Mouse (Mus musculus) hematopoietic stem cell, adult 5-6 weeks (primary cell): ENCODE data around the gene Pkn3. TPM values are rescaled to one million over a fixed set of nuclear protein-coding genes. Genes with fewer than 3 reads are reported as not detected.

Source experiments
- ATAC-seq, 2 experiments: fragments of 125-278 bp in 1 of 2; replicated peaks in 1 of 2; 2 replicates each; pipeline ENCODE4 v1.8.0; 2016 to 2017; ENCODE audit warnings: inconsistent platforms in 2 of 2, mild to moderate bottlenecking in 2 of 2, moderate number of reproducible peaks in 2 of 2, low read depth in 1 of 2, moderate TSS enrichment in 1 of 2; ENCODE audit not compliant: low FRiP score in 2 of 2, poor library complexity in 2 of 2, severe bottlenecking in 2 of 2, insufficient read depth in 1 of 2, low TSS enrichment in 1 of 2
- total RNA-seq: library from RNA; stranded (forward); fragments of 172-1452, 232-1000 nt; gene quantifications from 2 replicates; pipeline ENCODE4 v1.2.3, GENCODE M21; 2017

The Pkn3 gene
- total RNA-seq, 1 experiment from 2014 or later, result 24.7 TPM

GRCm38 (mm10) chr2:30084113-30084512, 6.6 kb downstream of the Pkn3 start:
- no peak for ATAC-seq

- ATAC-seq, result no peak
Measured at GRCm38 (mm10) chr2:30084632-30085031, 7.1 kb downstream of the Pkn3 start.

DNA sequence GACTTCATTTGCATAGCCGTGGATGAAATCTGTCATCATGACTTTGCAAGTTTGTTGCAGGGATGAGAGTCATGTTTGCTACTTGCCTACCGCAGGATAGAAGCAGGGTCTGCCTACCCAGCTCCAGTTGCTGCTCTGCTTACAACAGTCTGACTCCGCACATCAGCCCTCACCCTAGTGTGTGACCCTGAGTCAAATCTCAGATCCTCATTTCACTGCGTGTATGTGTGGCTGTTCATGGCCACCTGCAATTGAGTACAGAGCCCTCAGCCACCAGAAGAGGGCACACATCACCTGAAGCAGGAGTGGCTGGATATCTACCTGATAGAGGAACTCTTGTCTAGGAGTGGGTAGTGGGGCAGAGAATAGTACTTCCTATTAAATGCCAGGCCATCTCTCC, 9.8 kb downstream of the Pkn3 start:
- ATAC-seq, result no peak

- no peak for ATAC-seq
Measured at GRCm38 (mm10) chr2:30091521-30091920, 14.0 kb downstream of the Pkn3 start.

- no peak for ATAC-seq
Measured at GRCm38 (mm10) chr2:30092280-30092918, 14.9 kb downstream of the Pkn3 start.

DNA sequence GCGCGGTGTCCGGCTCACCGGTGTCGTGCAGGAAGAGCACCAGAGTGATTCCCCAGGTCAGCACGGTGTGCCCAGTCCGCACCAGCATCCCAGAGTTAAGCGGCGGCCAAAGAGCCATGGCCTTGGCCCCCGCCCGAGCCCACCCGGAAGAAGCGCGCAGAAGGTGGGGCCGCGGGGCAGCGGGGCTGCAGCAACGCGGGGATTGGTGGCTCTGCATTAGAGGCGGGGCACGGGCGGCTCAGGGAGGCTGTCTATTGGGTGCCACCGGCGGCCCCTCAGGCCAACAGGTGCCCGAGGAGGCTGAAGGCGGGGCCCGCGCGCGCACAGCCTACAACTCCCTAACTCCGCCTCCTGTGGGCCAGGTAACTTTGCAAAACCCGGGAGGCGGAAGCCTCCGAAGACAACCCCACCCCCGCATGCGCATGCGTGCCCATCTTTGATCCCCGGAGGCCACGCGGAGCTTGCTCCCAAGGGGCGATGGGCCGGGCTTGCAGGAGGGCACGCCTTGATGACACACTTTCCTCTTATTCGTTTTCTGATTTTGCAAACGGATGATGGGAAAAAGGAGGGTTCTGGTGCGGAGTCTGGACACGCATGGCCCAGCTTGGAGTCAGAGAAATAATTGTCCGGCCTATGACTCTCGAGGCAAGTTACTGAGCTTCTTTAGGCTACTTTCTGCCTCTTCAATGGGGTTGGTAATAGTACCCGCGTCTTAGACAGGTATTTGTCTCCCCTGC, 16.2 kb downstream of the Pkn3 start, which contains the start of gene Zdhhc12:
Zdhhc12 (minus strand) TSS at position 178 of the 737 bp plus-strand sequence.
- peak; percentile 92 to 95 for ATAC-seq

DNA sequence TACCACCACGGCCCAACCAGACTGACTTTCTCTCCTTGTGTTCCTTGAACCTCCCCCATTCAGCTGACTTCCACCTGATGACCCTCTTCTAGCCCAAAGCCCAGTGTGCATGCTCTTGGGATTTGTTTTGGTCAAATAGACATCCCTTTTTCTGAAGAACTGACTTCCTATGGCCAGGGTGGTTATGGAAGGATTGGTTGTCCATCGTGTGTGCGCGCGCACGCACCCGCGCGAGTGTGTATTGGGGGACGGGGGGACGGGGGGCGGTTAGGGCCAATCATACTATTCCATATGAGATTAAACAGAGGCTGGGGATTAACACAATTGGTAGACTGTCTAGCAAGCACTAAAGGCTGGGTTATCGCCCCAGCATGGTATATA, 16.7 kb downstream of the Pkn3 start:
- no peak for ATAC-seq

- ATAC-seq, result peak in 1 of 2 experiments; percentile 28; a peak in 1 of 4 replicates
Measured at GRCm38 (mm10) chr2:30095882-30096527, 18.5 kb downstream of the Pkn3 start.

DNA sequence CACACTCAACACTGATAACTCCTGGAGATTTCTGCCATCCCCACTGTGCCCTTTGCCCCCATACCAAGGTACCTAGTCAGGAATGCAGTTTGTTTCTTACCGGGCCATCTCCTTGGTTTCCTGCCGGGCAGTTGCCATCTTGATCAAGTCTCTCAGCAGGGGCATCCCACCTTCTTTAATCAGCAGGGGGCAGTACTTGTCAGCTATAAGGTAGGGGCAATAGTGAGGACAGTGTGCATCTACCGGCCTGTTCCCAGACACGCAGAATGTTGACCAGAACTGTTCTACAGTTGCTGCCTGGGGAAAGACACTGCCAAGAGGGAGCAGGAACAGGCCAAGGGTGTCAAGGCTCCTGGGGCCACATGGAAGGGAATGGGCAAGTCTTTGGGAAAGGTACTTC, 22.7 kb downstream of the Pkn3 start:
- ATAC-seq, result no peak

GRCm38 (mm10) chr2:30106364-30106763, 28.9 kb downstream of the Pkn3 start:
- ATAC-seq, result peak; percentile 52 to 78; a peak in 2 of 4 replicates

DNA sequence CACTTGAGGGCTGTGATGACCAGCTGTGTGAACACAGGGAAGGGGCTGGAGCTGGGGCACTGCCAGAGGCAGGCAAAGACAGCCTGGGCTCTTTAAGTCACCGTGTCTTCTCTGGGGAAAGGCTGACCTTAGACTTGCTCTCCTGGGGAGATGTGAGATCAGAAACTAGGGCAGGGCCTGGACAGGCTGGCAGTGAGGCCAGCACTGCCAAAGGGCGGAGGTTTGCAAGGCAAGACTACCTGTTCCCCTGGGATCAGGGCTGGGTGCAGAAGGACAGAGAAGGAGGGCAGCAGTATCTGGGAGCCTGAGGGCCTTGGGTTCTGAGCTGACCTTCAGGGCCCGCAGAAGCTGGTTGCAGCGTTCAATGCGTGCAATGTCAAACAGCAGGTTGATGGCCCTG, 30.2 kb downstream of the Pkn3 start:
- no peak for ATAC-seq

GRCm38 (mm10) chr2:30108260-30108659, 30.8 kb downstream of the Pkn3 start:
- no peak for ATAC-seq

- no peak for ATAC-seq
Measured at GRCm38 (mm10) chr2:30111500-30111899, 34.0 kb downstream of the Pkn3 start.

- ATAC-seq, result peak; percentile 54 to 61
Measured at GRCm38 (mm10) chr2:30112564-30112963, 35.1 kb downstream of the Pkn3 start.

DNA sequence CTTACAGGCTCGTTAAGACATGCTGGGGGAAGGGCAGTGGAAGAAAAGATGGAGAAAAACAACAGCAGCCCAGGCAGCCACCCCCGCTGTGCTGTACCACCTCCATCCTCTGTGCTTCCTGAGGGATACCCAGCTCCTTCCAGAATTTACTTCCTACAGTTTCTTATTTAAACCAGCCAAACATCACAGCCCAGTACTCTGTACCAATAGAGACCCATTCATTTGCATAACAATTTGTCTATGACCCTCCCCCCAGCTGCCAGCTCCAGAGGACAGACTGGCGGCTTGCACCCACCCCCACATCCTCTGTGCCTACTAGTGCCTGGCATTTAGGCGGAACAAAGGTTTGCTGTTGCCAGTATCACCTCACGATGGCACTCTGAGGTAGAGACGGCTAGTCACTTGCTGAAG, 42.2 kb downstream of the Pkn3 start:
- no peak for ATAC-seq

GRCm38 (mm10) chr2:30120269-30120668, 42.8 kb downstream of the Pkn3 start:
- ATAC-seq, result no peak

GRCm38 (mm10) chr2:30122766-30123165, 45.3 kb downstream of the Pkn3 start:
- ATAC-seq, result no peak

- ATAC-seq, result peak in 1 of 2 experiments; percentile 11; a peak in 1 of 4 replicates
Measured at GRCm38 (mm10) chr2:30123729-30124471, 46.4 kb downstream of the Pkn3 start.
